Mouse (Mus musculus): ENCODE data around the gene Hoxd3. TPM values are rescaled to one million over a fixed set of nuclear protein-coding genes. Genes with fewer than 3 reads are reported as not detected.
A peak's percentile ranks its signal among the peaks of the same experiment; 100 is the strongest.

Gene Hoxd3
- total RNA-seq, 4 experiments from 2014 or later: 0.17 to 0.29 TPM; not detected in 2

- DNase-seq (ENCODE audit: low spot score in 2 of 2): no peak
Observed at GRCm38 (mm10) chr2:74678891-74679595, 32.7 kb upstream of the Hoxd3 start, which contains the start of gene Hoxd11. TSS of gene Hoxd11 (plus strand) at chr2:74679557.

DNA sequence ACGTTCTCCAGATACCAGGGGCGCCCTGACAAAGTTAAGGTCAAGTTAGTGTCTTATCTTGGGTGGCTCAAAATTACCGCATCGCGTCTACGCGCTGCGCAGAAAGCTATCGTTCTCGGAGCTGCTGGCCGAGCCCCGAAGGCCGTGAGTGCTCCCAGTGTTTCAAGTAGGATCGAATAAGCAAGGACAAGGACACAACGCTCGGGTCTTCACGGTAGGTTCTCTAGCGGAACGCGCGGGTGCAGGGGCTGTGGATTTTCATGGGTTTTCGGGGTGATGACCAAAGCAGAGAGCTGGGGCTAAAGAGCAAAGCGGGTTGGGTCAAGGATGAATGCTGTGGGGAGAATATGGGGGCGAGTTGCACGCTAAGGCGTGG lies 32.1 kb upstream of the Hoxd3 start:
- no peak for DNase-seq (ENCODE audit: low spot score in 2 of 2)

GRCm38 (mm10) chr2:74679980-74680379 lies 31.7 kb upstream of the Hoxd3 start:
- no peak for DNase-seq (ENCODE audit: low spot score in 2 of 2)

GRCm38 (mm10) chr2:74680561-74681398 lies 30.9 kb upstream of the Hoxd3 start:
- no peak for DNase-seq (ENCODE audit: low spot score in 2 of 2)

GRCm38 (mm10) chr2:74681594-74682531 lies 29.9 kb upstream of the Hoxd3 start:
- DNase-seq (ENCODE audit: low spot score in 2 of 2): no peak

DNA sequence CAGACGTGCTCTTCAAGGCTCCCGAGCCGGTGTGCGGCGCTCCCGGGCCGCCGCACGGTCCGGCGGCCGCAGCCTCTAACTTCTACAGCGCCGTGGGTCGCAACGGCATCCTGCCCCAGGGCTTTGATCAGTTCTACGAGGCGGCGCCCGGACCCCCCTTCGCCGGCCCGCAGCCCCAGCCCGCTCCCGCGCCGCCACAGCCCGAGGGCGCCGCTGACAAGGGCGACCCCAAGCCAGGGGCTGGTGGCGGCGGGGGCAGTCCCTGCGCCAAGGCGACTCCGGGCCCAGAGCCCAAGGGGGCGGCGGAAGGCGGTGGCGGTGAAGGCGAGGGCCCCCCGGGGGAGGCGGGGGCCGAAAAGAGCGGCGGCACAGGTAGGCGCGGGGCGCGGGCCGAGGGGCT lies 28.9 kb upstream of the Hoxd3 start:
- DNase-seq (ENCODE audit: low spot score in 2 of 2): no peak

DNA sequence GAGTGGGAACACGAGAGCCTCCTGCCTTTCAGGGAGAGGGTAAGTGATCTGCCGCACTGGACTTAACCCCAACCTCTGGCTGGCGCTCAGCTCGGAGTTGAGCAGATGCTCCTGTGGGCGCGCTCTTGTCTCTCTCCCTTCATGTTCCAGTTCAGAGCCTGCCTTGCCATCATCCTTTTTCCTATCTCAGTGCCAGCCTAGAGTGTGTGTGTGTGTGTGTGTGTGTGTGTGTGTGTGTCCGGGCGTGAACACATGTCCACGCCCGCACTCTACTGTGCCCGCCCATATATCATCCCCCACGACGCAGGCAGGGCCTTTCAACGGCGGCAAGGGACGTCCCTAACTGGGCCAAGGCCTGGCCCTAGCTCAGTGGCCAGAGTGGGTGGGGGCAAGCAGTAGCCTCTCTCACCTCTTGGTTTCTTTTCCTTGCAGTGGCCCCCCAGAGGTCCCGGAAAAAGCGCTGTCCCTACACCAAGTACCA lies 28.2 kb upstream of the Hoxd3 start:
- DNase-seq (ENCODE audit: low spot score in 2 of 2): no peak

DNA sequence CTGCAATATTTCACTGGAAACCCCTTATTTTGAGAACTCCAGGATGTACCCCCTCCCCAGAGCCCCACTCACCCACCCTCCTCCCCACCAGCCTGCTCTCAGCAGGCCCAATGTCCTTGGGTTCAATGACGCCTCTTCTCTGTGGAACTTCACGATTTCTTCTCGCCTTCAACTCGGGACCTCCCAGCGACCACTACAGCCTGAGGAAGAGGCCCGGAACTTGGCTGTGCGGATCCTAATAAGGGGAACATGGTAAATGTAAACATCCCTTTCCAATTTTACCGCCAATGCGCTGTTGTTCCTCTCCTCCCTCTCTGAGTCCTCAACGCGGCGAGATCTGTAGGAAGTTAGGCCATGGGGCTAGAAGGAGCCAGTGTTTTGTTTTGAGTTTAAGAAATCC lies 27.6 kb upstream of the Hoxd3 start:
- DNase-seq (ENCODE audit: low spot score in 2 of 2): no peak

DNA sequence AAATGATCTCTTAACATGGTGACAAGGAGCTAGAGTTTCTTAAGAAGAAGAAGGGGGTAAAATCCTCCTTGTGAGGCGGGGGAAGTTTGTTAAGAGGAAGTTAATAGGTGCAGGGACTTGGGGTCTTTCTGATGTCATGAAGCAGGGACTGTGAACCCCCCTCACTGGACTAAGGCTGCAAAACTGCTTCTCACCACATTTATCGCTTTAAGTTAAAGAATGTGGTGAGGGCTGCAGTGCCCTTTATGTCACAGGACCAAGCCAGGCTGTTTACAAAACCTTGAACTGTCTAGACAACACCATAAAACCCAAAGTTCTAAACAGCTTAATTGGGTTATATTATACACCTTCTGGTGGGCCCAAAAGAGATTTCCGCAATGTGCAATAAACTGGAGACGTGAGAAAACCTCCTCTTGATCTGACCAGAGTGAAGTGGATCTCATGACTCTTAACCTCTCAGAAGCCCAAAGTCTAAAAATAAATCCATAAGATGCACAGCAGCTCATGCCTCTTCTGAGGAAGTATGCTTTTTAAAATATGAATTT lies 26.6 kb upstream of the Hoxd3 start:
- no peak for DNase-seq (ENCODE audit: low spot score in 2 of 2)

DNA sequence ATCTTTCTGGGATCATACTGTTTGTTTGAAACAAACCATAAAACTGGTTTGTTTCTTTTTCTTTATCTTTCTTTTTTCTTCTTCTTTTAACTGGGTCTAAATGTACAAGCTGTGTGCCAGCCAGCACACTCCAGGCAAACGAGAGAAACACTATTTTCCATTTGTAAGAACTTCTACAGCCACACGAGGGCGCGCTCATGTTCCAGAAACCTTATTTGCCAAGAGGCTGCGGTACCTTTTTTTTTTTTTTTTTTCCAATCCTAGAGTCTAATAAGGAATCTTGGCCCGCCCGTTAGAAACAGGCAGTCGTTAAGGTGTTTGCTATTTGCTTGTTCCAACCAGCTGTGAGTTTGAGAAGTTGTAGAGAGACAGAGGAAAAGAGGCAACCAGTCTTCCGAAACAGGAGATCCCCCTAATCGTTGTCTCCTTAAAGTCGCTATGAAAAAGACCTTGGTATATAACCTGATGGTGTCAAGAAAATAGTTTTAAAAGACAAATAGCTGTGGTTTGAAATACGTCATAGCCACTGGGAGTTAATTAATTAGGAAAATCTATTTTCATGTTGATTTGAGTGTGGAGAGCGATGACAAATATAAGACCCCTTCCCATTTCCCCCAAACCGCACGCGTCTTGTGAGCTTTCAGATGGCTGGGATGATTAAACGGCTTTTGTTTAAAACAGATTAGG lies 25.3 kb upstream of the Hoxd3 start:
- DNase-seq (ENCODE audit: low spot score in 2 of 2): peak in 1 of 2 experiments; percentile 55

GRCm38 (mm10) chr2:74686988-74687697 lies 24.6 kb upstream of the Hoxd3 start:
- no peak for DNase-seq (ENCODE audit: low spot score in 2 of 2)

DNA sequence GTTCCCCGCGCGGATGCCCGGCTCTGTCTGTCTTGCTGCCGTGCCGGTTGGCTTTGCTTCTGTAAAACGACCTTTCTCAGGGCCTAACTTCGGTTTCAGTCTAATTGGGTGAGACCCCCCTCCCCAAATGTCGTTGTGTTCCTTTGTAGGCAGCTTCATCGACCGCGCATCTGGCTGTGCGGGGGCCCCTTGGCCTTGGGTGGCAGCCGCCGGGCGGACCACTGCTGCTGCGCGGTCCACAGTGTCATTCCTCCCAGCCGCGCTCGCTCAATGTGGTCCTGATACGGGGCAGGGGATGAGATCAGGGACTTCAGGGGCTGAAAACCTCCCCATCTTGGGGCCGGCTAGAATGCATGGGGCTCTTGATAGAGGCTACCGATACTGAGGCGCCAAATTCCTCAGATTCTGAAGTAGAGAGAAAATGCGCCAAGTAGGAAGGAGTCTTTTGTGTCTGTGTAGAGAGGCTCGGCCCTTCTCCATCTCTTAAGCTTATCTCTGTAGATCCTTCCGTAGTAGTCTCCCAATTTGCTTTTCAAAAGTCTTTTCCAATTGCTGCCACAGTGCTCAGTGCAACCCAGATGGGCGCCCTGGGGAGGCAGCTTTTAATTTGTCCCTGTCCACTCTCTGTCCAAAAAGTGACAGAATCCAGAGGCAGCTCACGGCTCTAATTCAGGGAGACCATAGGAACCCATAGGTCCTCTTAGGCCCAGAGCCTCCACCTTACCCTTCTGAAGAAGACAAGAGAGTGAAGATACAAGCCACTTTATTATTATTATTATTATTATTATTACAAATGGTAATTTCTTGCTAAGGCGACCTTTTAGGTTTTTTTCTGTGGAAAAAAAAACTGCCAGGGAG lies 23.8 kb upstream of the Hoxd3 start:
- DNase-seq (ENCODE audit: low spot score in 2 of 2): no peak

- DNase-seq (ENCODE audit: low spot score in 2 of 2): no peak
Observed at GRCm38 (mm10) chr2:74688795-74689573, 22.7 kb upstream of the Hoxd3 start.

GRCm38 (mm10) chr2:74689574-74690337 lies 22.0 kb upstream of the Hoxd3 start:
- no peak for DNase-seq (ENCODE audit: low spot score in 2 of 2)

DNA sequence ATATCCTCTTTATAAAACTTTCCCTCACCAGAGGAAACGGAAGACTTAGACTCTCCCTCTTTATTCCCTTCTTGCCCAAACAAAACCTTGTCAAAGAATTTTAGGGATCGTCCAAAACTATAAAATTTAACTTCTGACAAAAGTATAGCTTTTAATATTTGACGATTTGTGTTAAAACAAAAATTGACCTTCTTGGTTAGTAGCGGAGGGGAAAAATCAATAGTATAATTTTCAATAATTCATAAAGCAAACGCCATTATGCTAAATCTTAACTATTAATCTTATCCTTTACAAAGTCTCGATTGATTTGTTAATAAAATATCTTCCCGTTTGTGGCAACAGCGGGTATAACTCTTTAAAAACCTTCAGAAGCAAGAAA lies 21.4 kb upstream of the Hoxd3 start:
- no peak for DNase-seq (ENCODE audit: low spot score in 2 of 2)

DNA sequence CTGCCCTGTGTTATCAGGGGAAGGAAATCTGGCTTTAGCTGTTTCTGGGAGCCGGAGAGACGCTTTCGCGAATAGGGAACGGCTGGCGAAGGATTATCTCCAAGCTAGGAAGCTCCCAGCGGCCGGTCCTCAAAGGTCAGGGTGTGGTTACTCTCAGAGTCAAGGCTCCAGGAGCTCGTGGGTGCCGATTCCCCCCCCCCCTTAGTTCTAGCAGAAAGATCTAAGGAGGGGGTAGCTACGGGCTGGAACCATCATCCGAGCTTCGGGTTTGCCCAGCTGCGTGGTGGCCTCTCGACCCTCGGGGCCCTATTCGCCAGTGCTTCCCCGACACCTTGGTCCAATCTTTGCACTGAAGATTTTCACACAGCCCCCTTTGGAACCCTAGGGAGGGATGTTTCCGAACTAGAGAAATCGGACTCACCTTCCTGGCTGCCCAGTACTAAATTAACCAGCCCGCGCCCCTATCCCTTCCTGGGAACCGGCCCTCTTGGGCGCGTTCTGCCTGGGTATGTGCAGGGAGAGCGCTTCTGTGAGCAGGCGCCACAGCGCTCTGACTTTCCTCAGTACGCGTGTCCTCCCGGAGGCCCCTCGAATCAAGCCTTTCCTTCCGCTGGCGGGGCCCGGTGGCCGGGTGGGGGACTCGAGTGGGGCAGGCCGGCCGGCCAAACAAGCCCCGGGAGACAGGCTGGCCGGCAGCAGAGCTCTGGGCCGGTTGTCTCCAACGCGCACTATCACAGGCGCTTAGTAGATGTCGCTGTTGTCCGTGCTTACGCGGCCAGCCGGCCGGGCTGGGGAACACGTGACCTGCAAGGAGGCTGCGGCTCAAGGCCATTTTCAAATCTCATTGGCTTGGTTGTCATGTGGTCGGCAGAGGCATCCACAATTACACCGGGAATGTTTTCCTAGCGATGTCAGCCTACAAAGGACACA lies 20.4 kb upstream of the Hoxd3 start, which contains the start of gene Hoxd10:
Hoxd10 (plus strand) TSS at position 903 of the 930 bp plus-strand sequence.
- DNase-seq (ENCODE audit: low spot score in 2 of 2): peak; percentile 62 to 77

Measured in gastrocnemius, adult 8-10 months (tissue).